Mouse (Mus musculus): ENCODE results near the gene Ctdsp2. TPM values are rescaled to one million over a fixed set of nuclear protein-coding genes. Genes with fewer than 3 reads are reported as not detected.
A peak's percentile ranks its signal among the peaks of the same experiment; 100 is the strongest.

The Ctdsp2 gene
- polyA plus RNA-seq, 1 experiment from 2014 or later, result 42.6 TPM

DNA sequence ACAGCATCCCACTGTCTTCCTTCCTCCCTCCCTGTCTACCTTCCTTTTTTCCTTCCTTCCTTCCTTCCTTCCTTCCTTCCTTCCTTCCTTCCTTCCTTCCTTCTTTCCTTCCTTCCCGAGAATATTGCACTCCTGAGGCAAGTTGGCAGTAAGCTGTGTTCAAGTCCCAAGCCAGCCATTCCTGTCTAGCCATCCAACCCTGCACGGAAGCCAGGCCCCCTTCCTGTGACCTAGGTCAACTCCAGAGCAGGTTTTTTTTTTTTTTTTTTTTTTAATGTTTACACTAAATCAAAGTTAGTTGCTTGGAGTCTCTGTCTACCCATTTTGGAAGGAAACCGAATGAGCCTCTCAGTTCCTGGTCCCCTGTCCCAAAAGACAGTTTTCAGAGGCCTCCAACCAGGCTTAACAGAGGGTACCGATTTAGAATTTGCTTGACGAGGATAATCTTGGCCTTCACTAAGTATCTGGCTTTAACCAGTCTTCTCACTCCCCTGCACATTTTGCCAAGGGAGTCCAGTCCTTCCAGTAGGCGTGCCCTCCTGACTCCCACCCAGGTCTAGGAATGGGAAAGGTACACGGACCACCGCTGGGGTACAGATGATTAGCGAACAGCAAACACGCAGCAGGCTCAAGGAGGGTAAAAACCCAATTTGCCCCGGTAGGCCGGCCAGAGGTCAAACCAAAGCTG is 7.0 kb upstream of the Ctdsp2 start:
- H3K9ac ChIP-seq, result no peak overlapping the region
- H3K4me1 ChIP-seq, result peaks cover 12% of the 10 kb centered on the region
- WGBS, result 7% methylated on average over 12 of the region's 12 CpGs
- H3K4me2 ChIP-seq (replicated peaks), result peak overlapping the region; percentile 41
- H3K27me3 ChIP-seq (replicated peaks), result peaks cover 16% of the 10 kb centered on the region
- ATAC-seq (ENCODE audit: low FRiP score, low read depth), result 0 out of 2 replicates have a peak, but pooled peaks have one; percentile 22
- H3K9me3 ChIP-seq, result no peaks in the 10 kb centered on the region
- peak overlapping the region; percentile 13; the same call in 1 of the 2 replicates for H3K4me3 ChIP-seq
- H3K36me3 ChIP-seq, result no peaks in the 10 kb centered on the region
- no peak overlapping the region for H3K27ac ChIP-seq

DNA sequence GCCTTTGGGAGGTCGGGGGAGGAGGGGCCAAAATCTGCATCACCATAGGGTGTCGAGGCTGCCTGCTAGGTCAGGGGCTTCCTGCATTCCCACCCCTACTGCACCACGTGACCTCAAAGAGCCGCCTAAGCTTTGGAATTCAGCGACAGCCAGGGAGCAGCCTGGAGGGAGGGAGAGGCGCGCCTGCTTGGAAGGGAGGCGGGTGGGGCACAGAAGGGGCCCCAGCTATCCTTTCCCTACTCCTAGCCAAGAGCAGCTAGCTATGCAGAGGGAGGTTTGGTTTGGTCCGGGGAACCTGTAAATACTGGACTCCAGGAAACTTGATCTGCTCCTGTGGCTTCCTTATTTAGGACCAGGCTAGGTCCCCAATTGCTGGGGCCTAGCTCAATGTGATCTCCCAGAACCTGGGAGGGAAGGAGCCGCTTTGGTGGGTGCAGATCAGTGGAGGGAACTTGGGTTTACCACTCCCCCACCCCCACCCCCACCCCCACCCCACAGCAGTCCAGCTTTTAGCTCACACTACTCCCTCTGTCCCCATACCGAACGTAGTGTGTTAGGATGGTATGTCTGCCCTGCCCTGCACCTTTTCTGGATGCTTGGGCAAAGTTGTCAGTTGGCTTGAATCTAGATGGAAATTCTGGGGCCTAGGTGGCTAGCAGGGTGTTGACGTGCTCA is 6.3 kb upstream of the Ctdsp2 start:
- no peak overlapping the region for H3K9ac ChIP-seq
- peaks cover 12% of the 10 kb centered on the region for H3K4me1 ChIP-seq
- H3K27me3 ChIP-seq (replicated peaks), result peaks cover 17% of the 10 kb centered on the region
- 0 out of 2 replicates have a peak, but pooled peaks have one; percentile 49 for ATAC-seq (ENCODE audit: low FRiP score, low read depth)
- no peaks in the 10 kb centered on the region for H3K36me3 ChIP-seq
- H3K9me3 ChIP-seq, result no peaks in the 10 kb centered on the region
- WGBS, result 8% methylated on average over 13 of the region's 13 CpGs
- H3K4me2 ChIP-seq (replicated peaks), result peak overlapping the region; percentile 41
- no peak overlapping the region for H3K27ac ChIP-seq
- H3K4me3 ChIP-seq, result peak overlapping the region; percentile 13; the same call in 1 of the 2 replicates

DNA sequence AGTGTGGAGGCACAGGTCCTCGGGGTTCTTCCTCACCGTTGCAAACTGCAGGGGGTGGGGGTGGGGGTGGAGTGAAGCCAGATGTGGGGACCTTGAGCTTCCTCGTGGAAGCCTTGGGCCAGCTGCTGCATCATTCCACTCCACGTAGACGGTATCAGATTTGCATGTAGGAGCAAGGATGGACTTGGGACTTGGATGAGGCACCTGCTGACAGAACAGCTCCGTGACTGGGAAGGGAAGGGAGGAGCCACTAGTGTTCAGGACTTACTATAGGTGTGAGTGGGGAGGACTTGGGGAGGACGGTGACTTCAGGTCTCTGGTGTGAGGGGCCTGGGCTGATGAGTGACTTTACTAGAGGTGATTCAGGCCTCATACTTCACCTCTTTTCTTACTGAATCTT is 5.5 kb upstream of the Ctdsp2 start:
- Histone ChIP-seq H3K27ac (no peak overlapping the region), H3K36me3 (no peaks in the 10 kb centered on the region), H3K4me2 (replicated peaks) (no peak overlapping the region), H3K4me3 (no peak overlapping the region), H3K9ac (no peak overlapping the region), H3K27me3 (replicated peaks) (peaks cover 17% of the 10 kb centered on the region), H3K4me1 (peaks cover 14% of the 10 kb centered on the region), H3K9me3 (no peaks in the 10 kb centered on the region)
- no peak for ATAC-seq (ENCODE audit: low FRiP score, low read depth)
- 25% methylated on average over 7 of the region's 7 CpGs for WGBS

DNA sequence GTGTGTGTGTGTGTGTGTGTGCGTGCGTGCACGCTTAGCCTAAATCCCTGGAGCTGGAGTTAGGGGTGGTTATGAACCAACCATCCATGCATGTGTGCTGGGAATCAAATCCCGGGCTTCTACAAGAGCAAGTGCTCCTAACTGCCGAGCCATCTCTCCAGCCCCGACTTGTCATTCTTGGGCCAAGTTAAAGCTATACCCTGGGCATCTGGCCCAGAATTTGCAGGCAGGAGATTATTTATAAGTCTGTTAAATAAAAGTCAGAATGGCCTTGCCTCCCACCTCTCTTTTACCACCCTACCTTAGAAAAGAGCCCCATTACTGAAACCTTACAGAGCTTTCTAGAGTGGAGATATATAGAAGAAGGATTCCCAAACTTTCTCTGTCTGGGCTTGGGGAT is 2.8 kb upstream of the Ctdsp2 start:
- 88% methylated on average over 6 of the region's 6 CpGs for WGBS
- no peak overlapping the region for H3K9ac ChIP-seq
- H3K27me3 ChIP-seq (replicated peaks), result peaks cover 17% of the 10 kb centered on the region
- ATAC-seq (ENCODE audit: low FRiP score, low read depth), result no peak
- no peaks in the 10 kb centered on the region for H3K9me3 ChIP-seq
- H3K36me3 ChIP-seq, result no peaks in the 10 kb centered on the region
- no peak overlapping the region for H3K27ac ChIP-seq
- H3K4me3 ChIP-seq, result no peak overlapping the region
- peaks cover 24% of the 10 kb centered on the region for H3K4me1 ChIP-seq
- no peak overlapping the region for H3K4me2 ChIP-seq (replicated peaks)

DNA sequence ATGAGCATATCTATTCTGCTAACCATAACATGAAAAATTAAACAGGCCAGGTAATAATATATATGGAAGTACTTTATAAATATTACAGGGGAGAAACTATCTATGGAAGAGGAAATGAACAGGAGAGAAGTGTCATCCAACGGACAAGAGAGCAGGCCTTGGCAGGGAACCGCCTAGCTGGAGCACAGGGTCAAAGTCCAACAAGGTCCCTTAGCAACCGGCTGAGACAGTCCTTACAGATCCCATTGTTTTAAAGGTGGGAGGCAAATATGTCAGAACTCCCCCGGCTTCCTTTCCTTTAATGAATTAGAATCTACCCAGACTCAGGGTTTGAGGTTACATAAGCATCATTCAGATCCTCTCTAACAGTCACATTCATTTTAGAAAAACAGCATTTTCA is 1.4 kb upstream of the Ctdsp2 start:
- H3K4me2 ChIP-seq (replicated peaks), result no peak overlapping the region
- peaks cover 33% of the 10 kb centered on the region for H3K4me1 ChIP-seq
- H3K27me3 ChIP-seq (replicated peaks), result peaks cover 14% of the 10 kb centered on the region
- H3K36me3 ChIP-seq, result no peaks in the 10 kb centered on the region
- H3K4me3 ChIP-seq, result no peak overlapping the region
- no peaks in the 10 kb centered on the region for H3K9me3 ChIP-seq
- no peak overlapping the region for H3K27ac ChIP-seq
- ATAC-seq (ENCODE audit: low FRiP score, low read depth), result no peak
- no peak overlapping the region for H3K9ac ChIP-seq
- WGBS, result 39% methylated on average over 4 of the region's 4 CpGs

DNA sequence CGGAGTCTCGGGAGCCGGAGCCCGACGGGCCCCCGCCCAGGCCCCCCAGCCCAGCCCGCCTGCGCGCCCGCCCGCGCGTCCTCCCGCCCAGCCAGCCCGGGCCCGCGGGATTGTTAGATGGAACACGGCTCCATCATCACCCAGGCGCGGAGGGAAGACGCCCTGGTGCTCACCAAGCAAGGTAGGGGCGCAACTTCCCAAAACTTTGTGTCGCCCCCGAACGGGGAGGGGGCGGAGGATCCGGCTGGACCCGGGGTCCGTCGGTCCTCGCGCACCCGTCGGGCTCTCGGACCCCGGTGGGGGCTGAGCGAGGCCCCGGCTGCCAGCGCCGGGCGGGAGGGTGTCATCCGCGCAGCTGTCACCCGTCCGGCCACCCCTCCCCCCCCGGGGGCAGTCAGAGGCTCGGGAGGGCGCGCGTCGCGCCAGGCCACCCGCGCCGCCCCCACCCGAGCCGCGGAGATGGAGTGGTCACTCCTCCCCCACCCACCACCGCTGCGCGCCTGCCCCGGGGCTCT is 661 bp downstream of the Ctdsp2 start:
- no peaks in the 10 kb centered on the region for H3K36me3 ChIP-seq
- ATAC-seq (ENCODE audit: low FRiP score, low read depth), result peak; percentile 45
- no peaks in the 10 kb centered on the region for H3K9me3 ChIP-seq
- peak overlapping the region; percentile 93 for H3K4me2 ChIP-seq (replicated peaks)
- peak overlapping the region; percentile 100 for H3K4me3 ChIP-seq
- WGBS, result 0% methylated on average over 45 of the region's 62 CpGs
- H3K9ac ChIP-seq, result peak overlapping the region; percentile 97
- peaks cover 3% of the 10 kb centered on the region; the same call in 1 of the 2 replicates for H3K27me3 ChIP-seq (replicated peaks)
- peaks cover 47% of the 10 kb centered on the region for H3K4me1 ChIP-seq
- peak overlapping the region; percentile 98 for H3K27ac ChIP-seq

DNA sequence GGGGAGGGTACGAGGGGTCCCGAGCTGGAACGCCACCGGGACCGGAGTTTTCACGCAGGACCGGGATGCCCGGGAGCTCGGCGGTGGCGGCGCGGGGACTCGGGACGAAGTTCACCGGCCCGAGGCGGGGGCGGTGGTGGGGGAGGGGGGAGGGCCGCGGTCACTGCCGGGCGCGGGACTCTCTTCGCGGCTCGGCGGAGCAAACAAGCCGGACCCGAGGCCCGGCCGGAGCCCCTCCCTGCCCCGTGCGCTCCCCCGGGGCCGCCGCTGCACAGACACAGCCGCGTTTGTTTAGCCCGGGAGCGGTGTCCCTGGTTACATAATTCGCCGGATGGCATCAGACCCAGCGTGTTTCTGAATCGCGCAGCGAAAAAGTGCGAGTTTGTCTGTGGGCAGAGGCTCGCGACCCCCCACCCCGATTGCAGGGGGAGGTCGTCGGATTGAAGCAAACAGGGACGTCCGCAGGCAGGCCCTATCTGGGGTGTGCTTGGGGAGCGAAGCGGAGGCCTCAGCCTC is 1.2 kb downstream of the Ctdsp2 start:
- Histone ChIP-seq H3K9ac (peak overlapping the region; percentile 97), H3K27ac (peak overlapping the region; percentile 98), H3K4me1 (peaks cover 52% of the 10 kb centered on the region), H3K4me2 (replicated peaks) (peak overlapping the region; percentile 93), H3K36me3 (no peaks in the 10 kb centered on the region), H3K9me3 (no peaks in the 10 kb centered on the region), H3K27me3 (replicated peaks) (peaks cover 3% of the 10 kb centered on the region; the same call in 1 of the 2 replicates), H3K4me3 (peak overlapping the region; percentile 100)
- ATAC-seq (ENCODE audit: low FRiP score, low read depth), result no peak; the same call in 1 of the 2 replicates
- under 1% methylated on average over 53 of the region's 57 CpGs for WGBS

DNA sequence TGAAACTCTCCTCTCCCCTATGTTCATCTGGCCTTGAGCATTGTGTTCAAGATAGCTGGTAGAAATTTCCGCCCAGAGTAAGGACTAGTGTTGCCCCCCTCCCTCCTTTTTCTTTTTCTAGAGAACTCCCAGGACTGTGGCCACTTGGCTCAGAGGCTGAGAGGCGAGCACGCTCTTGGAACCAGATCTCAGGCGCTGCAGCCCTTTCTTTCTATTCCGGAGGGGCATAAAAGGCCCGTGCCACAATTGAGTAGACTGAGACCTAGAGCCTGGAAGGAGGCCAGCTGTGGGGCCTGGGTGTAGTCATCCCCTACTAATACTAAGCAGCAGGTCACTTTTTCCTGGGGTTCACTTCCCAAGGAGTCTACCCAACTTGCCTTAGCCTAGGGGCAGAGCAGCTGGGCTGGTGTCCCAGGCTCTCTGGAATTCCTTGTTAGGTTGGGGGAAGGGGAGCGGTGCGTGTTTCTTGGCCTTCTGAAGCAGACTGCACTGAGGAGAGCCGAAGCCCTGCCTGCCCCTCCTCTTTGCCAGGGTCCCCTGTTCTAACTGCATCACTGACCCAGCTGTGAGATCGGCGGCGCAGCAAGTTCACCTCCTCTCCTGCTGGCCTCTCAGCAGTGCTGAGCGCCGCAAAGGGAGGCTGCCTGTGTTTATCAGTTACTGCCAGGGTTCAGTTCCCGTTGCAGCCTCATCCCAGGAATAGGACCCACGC is 1.9 kb downstream of the Ctdsp2 start:
- H3K36me3 ChIP-seq, result no peaks in the 10 kb centered on the region
- H3K9ac ChIP-seq, result peak overlapping the region; percentile 97
- H3K9me3 ChIP-seq, result no peaks in the 10 kb centered on the region
- H3K4me3 ChIP-seq, result peak overlapping the region; percentile 100
- H3K4me1 ChIP-seq, result peaks cover 57% of the 10 kb centered on the region
- no peak for ATAC-seq (ENCODE audit: low FRiP score, low read depth)
- H3K27ac ChIP-seq, result peak overlapping the region; percentile 98
- H3K4me2 ChIP-seq (replicated peaks), result peak overlapping the region; percentile 93
- H3K27me3 ChIP-seq (replicated peaks), result peaks cover 3% of the 10 kb centered on the region; the same call in 1 of the 2 replicates
- 3% methylated on average over 16 of the region's 16 CpGs for WGBS

DNA sequence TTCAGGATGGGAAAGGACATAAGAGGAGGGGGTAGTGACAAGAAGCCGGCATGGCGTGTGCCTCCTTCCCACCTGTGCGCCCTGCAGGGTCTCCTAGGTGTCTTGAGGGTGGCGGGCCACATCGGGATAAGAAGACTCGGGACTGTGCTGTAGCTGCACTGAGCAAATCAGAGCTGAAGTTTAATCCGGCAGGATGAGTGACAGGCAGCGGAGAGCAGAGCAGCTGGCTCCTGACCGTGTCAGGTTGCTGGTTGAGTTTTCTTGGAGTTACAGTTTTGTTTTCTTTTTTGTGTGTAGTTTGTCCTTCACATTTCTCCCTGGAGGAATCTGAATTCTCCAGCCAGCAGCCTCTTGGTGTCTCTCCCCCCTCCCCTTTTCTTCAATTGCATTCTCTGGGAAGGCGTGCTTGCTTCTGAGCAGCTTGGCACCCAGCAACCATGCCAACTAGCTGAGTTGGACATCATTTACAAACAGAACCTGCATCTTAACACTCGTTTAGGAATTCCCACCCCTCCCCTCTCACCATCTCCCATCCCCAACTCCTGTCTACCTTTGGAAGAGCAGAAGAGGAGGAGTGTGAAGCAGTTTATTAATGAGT is 2.5 kb downstream of the Ctdsp2 start:
- Histone ChIP-seq H3K27me3 (replicated peaks) (0 out of 2 replicates have a peak, but pooled peaks cover 3% of the 10 kb centered on the region), H3K9me3 (no peaks in the 10 kb centered on the region), H3K27ac (no peak overlapping the region), H3K4me2 (replicated peaks) (peak overlapping the region; percentile 93), H3K36me3 (no peaks in the 10 kb centered on the region), H3K9ac (peak overlapping the region; percentile 97), H3K4me3 (peak overlapping the region; percentile 100), H3K4me1 (peaks cover 61% of the 10 kb centered on the region)
- ATAC-seq (ENCODE audit: low FRiP score, low read depth), result no peak
- WGBS, result 14% methylated on average over 11 of the region's 11 CpGs

DNA sequence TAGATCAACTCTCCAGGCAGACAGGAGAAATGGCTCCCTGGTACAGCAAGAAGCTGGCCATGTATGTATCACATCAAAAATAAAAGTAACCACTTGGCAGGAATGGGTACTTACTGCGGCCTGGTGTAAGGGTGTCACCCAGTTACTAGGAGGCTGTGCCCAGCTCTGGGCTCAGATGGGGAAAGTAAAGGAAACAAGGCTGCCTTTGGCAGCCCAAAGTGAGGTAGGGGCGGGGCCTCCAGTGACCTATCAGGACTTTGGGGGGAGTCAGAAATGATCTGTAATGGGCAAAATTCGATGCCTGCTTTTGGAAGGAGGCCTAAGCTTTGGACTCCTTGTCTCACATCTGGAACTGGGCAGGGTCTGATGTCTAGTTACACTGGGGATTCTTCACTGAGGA is 3.2 kb downstream of the Ctdsp2 start:
- H3K4me2 ChIP-seq (replicated peaks), result peak overlapping the region; percentile 93
- peaks cover 67% of the 10 kb centered on the region for H3K4me1 ChIP-seq
- no peaks in the 10 kb centered on the region for H3K9me3 ChIP-seq
- no peak overlapping the region for H3K9ac ChIP-seq
- H3K27ac ChIP-seq, result no peak overlapping the region
- peaks cover 4% of the 10 kb centered on the region for H3K36me3 ChIP-seq
- no peak overlapping the region for H3K4me3 ChIP-seq
- WGBS, result 73% methylated on average over 3 of the region's 3 CpGs
- ATAC-seq (ENCODE audit: low FRiP score, low read depth), result no peak
- H3K27me3 ChIP-seq (replicated peaks), result no peaks in the 10 kb centered on the region

DNA sequence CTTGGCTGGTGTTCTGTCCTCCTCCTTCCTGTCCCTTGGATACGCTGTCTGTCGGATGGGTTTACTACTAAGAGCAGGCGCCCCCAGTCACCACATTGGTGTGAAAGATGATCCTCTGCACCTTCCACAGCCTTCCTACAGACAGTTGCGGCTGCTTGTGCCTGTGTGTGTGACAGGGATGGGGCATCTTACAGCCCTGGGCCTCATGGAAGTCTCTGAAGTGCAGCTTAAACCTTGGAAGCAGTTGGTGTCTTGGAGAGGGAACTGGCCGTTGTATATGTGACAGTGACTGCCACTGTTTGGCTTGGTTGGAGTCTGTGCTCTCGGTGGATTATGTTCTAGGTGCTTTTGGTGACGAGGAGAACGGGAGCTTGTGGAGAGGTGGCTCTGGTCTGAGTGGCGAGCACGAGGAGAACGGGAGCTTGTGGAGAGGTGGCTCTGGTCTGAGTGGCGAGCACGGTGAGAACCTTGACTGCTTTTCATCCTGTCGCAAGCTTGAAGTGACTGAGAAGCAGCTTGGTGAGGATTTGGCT is 4.7 kb downstream of the Ctdsp2 start:
- Histone ChIP-seq H3K4me1 (peaks cover 74% of the 10 kb centered on the region), H3K9ac (no peak overlapping the region), H3K9me3 (no peaks in the 10 kb centered on the region), H3K4me2 (replicated peaks) (peak overlapping the region; percentile 93), H3K36me3 (peaks cover 4% of the 10 kb centered on the region), H3K4me3 (no peak overlapping the region), H3K27ac (no peak overlapping the region), H3K27me3 (replicated peaks) (no peaks in the 10 kb centered on the region; the same call in 1 of the 2 replicates)
- WGBS, result 68% methylated on average over 14 of the region's 14 CpGs
- ATAC-seq (ENCODE audit: low FRiP score, low read depth), result no peak
